Mouse (Mus musculus): Measurements from ENCODE around the gene Ugt1a6b. TPM values are rescaled to one million over a fixed set of nuclear protein-coding genes. Genes with fewer than 3 reads are reported as not detected.
A peak's percentile ranks its signal among the peaks of the same experiment; 100 is the strongest.
"Not testable (repeated sequence)": the region's sequence is repeated elsewhere in the genome, so short reads cannot be mapped to it uniquely, and the experiment has no call there.

The Ugt1a6b gene
- polyA plus RNA-seq, 1 experiment from 2014 or later = not detected

DNA sequence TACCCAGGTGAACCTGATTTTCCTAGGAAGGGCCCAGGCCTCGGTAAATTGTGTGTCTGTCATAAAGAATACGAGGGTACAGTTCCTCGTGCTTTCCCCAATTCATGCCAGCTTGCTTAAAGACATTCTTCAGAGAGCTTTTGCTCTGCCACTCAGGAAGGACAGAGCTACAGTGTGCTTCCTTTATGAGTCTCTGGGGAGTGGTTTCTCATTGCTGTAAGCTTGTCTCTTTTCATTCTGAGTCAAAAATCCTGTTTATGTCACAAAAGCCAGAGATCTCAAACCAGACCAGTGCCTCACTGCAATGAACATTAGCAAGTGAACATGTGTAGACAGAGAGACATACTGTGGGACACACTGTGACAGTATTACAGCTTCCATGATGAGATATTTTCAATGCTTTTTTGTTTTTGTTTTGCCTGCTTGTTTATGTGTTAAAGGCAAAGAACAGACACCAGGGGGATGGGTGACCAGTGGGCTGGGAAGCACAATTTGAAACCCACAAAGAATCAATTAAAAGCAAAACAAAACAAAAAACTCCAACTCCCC, 30.9 kb downstream of the Ugt1a6b start:
- Histone ChIP-seq H3K27ac (peak overlapping the region; percentile 66), H3K4me1 (peaks cover 10% of the 10 kb centered on the region), H3K27me3 (ENCODE audit: poor library complexity, severe bottlenecking) (no peaks in the 10 kb centered on the region), H3K9me3 (no peaks in the 10 kb centered on the region), H3K36me3 (replicated peaks) (no peaks in the 10 kb centered on the region), H3K4me3 (no peak overlapping the region)
- WGBS = 81% methylated on average over 3 of the region's 3 CpGs
- DNase-seq (ENCODE audit: extremely low spot score, low spot score) = no peak

GRCm38 (mm10) chr1:88134457-88135011, 31.5 kb downstream of the Ugt1a6b start, which contains the start of gene Ugt1a6a:
Ugt1a6a (plus strand) TSS chr1:88134809.
- DNase-seq (ENCODE audit: extremely low spot score, low spot score); H3K36me3 ChIP-seq (replicated peaks); H3K27me3 ChIP-seq (ENCODE audit: poor library complexity, severe bottlenecking); H3K9me3 ChIP-seq; H3K4me3 ChIP-seq: not testable (repeated sequence)
- 39% methylated on average over 5 of the region's 5 CpGs for WGBS
- H3K27ac ChIP-seq = peak within 1 kb of the TSS; percentile 66
- peaks cover 10% of the 10 kb centered on the region for H3K4me1 ChIP-seq

DNA sequence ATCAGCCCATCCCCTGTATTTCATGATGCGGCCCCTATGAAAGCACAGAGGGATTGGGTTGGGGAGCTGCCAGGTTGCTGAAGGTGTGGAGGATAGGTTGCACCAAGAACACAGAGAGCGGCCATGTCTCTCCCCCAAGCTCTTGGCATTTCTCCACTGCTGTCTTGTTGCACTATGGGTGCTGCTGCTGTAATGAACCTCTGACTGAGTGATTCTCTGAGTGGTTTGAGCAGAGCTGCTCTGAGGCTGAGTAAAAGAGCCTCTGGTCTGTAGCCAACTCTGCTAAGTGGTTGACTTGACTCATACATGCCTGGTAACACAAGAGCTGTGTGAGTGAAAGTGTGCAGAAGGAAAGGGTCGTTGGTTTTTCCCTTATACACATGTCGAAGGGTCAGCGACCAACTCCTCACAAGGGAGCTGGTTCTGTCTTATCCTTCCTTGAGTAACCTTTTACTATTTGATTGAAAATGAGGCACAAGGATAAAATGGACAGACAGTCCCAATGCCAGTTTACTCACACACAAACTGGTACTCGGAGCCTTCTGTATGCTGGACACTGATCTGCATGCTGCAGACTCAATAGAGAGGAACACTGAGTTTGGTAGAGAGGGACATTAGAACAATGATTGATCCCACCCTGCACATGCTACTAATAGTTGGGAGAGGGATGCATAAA, 32.3 kb downstream of the Ugt1a6b start:
- H3K4me1 ChIP-seq = peaks cover 10% of the 10 kb centered on the region
- H3K9me3 ChIP-seq; H3K27ac ChIP-seq; H3K4me3 ChIP-seq; DNase-seq (ENCODE audit: extremely low spot score, low spot score); H3K36me3 ChIP-seq (replicated peaks); H3K27me3 ChIP-seq (ENCODE audit: poor library complexity, severe bottlenecking): not testable (repeated sequence)
- WGBS = 83% methylated on average over 6 of the region's 6 CpGs

DNA sequence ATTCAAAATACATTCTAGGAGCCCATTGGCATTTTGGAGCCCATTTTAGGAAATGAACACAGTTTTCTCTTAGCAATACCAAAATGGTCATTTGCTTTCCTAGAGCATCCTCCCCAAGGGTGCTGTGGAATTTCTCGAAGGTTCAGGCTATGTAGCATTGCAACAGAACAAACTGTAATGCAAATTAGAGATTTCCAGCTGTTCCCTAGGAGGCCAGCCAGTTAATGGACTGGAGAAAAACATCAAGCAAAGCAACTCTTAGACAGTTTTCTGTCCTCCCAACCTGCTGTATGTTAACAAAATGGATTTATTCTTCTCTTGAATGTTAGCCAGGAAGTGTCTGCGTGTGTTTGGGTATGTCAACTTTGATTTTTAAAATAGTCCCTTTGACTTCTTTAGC, 33.6 kb downstream of the Ugt1a6b start:
- Histone ChIP-seq H3K36me3 (replicated peaks) (no peaks in the 10 kb centered on the region), H3K4me3 (no peak overlapping the region), H3K27me3 (ENCODE audit: poor library complexity, severe bottlenecking) (no peaks in the 10 kb centered on the region), H3K4me1 (peaks cover 10% of the 10 kb centered on the region), H3K9me3 (no peaks in the 10 kb centered on the region), H3K27ac (no peak overlapping the region)
- no peak for DNase-seq (ENCODE audit: extremely low spot score, low spot score)
- WGBS = 83% methylated on average over 2 of the region's 2 CpGs

DNA sequence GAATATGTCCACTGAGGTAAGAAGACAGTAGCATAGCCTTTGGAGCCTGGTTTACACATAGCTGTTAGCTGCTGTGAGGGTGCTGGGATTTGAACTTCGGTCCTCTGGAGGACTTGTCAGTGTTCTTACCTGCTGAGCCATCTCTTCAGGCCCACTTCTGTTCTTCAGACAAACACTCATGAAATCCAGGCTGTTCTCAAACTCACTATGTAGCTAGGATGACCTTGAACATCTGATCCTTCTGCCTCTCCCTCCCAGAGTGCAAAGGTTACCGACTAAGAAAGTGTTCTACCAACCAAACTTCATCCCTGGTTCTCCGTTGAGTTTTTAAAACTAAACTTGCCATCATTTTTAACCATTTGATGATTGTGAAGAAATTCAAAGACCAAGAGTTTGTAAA, 34.2 kb downstream of the Ugt1a6b start:
- 94% methylated on average over 3 of the region's 3 CpGs for WGBS
- no peak for DNase-seq (ENCODE audit: extremely low spot score, low spot score)
- Histone ChIP-seq H3K4me1 (peaks cover 10% of the 10 kb centered on the region), H3K9me3 (no peaks in the 10 kb centered on the region), H3K36me3 (replicated peaks) (no peaks in the 10 kb centered on the region), H3K4me3 (no peak overlapping the region), H3K27me3 (ENCODE audit: poor library complexity, severe bottlenecking) (no peaks in the 10 kb centered on the region), H3K27ac (no peak overlapping the region)

GRCm38 (mm10) chr1:88138145-88138544, 35.1 kb downstream of the Ugt1a6b start:
- Histone ChIP-seq H3K4me3 (no peak overlapping the region), H3K27me3 (ENCODE audit: poor library complexity, severe bottlenecking) (no peaks in the 10 kb centered on the region), H3K4me1 (peaks cover 10% of the 10 kb centered on the region), H3K27ac (no peak overlapping the region), H3K9me3 (no peaks in the 10 kb centered on the region), H3K36me3 (replicated peaks) (no peaks in the 10 kb centered on the region)
- no peak for DNase-seq (ENCODE audit: extremely low spot score, low spot score)
- 82% methylated on average over 1 of the region's 1 CpGs for WGBS

DNA sequence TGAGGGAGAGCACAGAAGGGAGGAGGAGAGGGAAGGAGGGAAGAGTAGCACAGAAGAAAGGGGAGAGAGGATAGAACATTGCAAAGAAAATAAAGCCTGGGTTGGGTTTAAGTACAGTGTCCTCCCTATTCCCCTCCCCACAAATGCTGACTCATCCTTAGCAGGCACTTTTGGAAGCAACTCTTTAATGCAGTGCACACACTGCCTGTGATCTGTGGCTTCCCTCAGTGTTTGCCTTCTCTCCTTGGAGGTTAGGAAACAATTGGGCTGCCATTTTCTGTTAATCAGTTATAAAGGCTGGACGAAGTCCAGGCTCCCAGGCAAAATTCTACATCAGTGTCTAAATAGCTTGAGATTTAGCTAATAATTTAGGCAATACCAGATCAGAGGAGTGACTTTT, 37.4 kb downstream of the Ugt1a6b start:
- not testable (repeated sequence) for H3K4me1 ChIP-seq; DNase-seq (ENCODE audit: extremely low spot score, low spot score); H3K27me3 ChIP-seq (ENCODE audit: poor library complexity, severe bottlenecking); H3K9me3 ChIP-seq; H3K27ac ChIP-seq; H3K4me3 ChIP-seq; H3K36me3 ChIP-seq (replicated peaks)
- 74% methylated on average over 1 of the region's 1 CpGs for WGBS

DNA sequence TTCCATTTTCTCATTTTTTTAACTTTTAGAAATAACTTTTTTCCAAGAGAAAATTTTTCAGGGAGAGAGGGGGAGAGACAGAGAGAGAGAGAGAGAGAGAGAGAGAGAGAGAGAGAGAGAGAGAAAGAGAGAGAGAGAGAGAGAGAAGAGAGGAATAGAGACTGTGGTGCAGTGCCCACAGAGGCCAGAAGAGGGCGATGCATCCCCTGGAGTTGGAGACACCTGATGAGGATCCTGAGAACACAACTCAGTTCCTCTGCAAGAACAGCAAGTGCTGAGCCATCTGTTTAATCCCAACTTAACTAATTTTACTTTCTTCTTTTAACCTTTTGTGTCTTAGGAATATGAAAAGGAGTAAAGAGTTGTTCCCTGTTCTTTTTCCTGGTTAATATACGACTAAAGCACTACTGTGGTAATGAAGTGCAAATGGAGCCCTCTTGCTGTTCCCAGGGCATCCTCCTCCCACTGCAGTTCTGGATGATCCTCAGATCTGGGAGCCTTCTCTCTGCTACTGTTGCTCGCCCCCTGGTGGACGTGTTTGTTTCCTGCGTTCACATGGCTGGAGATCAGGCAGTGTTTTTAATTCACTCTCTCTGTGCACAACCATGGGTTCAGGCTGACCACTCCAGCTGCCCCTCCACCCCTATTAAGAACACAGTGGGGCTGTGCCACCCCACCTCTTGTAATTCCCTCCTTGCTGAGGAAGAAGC, 41.1 kb downstream of the Ugt1a6b start:
- 3% methylated on average over 5 of the region's 5 CpGs for WGBS
- not testable (repeated sequence) for DNase-seq (ENCODE audit: extremely low spot score, low spot score); H3K9me3 ChIP-seq; H3K36me3 ChIP-seq (replicated peaks); H3K4me1 ChIP-seq; H3K27me3 ChIP-seq (ENCODE audit: poor library complexity, severe bottlenecking); H3K4me3 ChIP-seq; H3K27ac ChIP-seq

- not testable (repeated sequence) for H3K36me3 ChIP-seq (replicated peaks); DNase-seq (ENCODE audit: extremely low spot score, low spot score); H3K27me3 ChIP-seq (ENCODE audit: poor library complexity, severe bottlenecking); H3K4me1 ChIP-seq; H3K27ac ChIP-seq; H3K9me3 ChIP-seq; H3K4me3 ChIP-seq
- 68% methylated on average over 2 of the region's 2 CpGs for WGBS
These were observed 42.2 kb downstream of the Ugt1a6b start for GRCm38 (mm10) chr1:88145278-88145677.

DNA sequence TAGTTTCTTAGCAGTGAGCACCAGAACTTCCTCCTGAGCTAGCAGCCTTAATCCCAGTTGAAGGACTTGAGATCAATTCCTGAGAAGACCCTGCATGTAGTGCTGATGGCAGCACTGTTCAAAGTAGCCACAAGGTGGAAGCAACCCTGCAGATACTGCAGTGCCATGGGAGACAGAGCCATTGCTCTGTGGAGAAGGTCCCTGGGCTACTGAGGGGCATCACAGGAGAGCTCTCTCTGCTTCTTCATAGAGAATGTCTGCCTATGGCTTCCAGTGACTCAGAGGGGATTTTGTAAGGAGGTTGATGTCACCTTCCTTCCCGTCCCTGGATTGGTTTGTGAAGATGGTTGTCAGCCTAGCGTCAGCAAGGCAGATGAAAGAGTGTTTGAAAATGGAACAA, 47.1 kb downstream of the Ugt1a6b start:
- not testable (repeated sequence) for DNase-seq (ENCODE audit: extremely low spot score, low spot score); H3K9me3 ChIP-seq; H3K36me3 ChIP-seq (replicated peaks); H3K4me3 ChIP-seq; H3K27ac ChIP-seq; H3K4me1 ChIP-seq; H3K27me3 ChIP-seq (ENCODE audit: poor library complexity, severe bottlenecking)
- 83% methylated on average over 2 of the region's 2 CpGs for WGBS

- WGBS = 87% methylated on average over 2 of the region's 2 CpGs
- Histone ChIP-seq H3K36me3 (replicated peaks) (no peaks in the 10 kb centered on the region), H3K4me1 (no peaks in the 10 kb centered on the region), H3K4me3 (no peak overlapping the region), H3K27ac (no peak overlapping the region), H3K9me3 (no peaks in the 10 kb centered on the region), H3K27me3 (ENCODE audit: poor library complexity, severe bottlenecking) (no peaks in the 10 kb centered on the region)
- DNase-seq (ENCODE audit: extremely low spot score, low spot score) = no peak
These were observed 55.4 kb downstream of the Ugt1a6b start for GRCm38 (mm10) chr1:88158430-88158829.

GRCm38 (mm10) chr1:88165711-88166110, 62.7 kb downstream of the Ugt1a6b start, which contains the start of gene Ugt1a5:
Ugt1a5 (plus strand) TSS chr1:88166012.
- 74% methylated on average over 5 of the region's 5 CpGs for WGBS

DNA sequence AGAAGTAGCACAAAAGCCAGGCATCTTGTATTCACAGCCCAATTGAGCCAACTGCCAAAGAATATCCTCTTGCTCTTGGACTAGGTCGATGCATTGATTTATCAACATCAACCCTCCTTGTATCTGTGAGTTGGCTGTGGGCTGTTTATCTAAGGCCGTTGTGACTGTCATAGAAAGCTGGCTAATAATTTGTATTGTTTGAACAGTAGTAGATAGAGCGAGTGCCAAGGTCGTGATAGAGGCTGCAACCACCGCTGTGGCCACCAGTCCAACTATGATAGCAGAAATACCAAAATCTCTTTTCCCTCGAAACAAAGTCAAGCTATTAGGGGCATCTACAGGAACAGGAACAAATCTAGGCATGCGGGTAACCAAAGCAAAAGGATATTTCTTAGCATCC, 69.1 kb downstream of the Ugt1a6b start:
- not testable (repeated sequence) for DNase-seq (ENCODE audit: extremely low spot score, low spot score); H3K27me3 ChIP-seq (ENCODE audit: poor library complexity, severe bottlenecking); H3K4me3 ChIP-seq; H3K36me3 ChIP-seq (replicated peaks); H3K27ac ChIP-seq; H3K4me1 ChIP-seq
- peaks cover 15% of the 10 kb centered on the region for H3K9me3 ChIP-seq
- WGBS = 83% methylated on average over 7 of the region's 7 CpGs

More at GRCm38 (mm10) chr1:88165711-88166110, 62.7 kb downstream of the Ugt1a6b start, which contains the start of gene Ugt1a5:
- Histone ChIP-seq H3K27me3 (ENCODE audit: poor library complexity, severe bottlenecking) (no peaks in the 10 kb centered on the region), H3K9me3 (no peaks in the 10 kb centered on the region; the same call in 1 of the 2 replicates), H3K27ac (no peak within 1 kb of the TSS), H3K36me3 (replicated peaks) (no peaks in the 10 kb centered on the region), H3K4me3 (no peak within 1 kb of the TSS), H3K4me1 (no peaks in the 10 kb centered on the region)
- DNase-seq (ENCODE audit: extremely low spot score, low spot score) = no peak

Measured in forebrain, embryonic 10.5 days (tissue).